15 mouse cellular contexts compared by ENCODE assay signal in genomic region chr9:63672797-63673493, GRCm38 (mm10).
DNase-seq lines count a peak whose midpoint lies in the region; ATAC-seq and TF ChIP-seq lines count a peak whose summit lies in the region.
"Had no signal": no experiment of that assay in that cellular context is flagged by ENCODE, and none has a peak within 500 bp of the region (broad histone marks: within the 10 kb centered on the region; RNA-seq: fewer than 3 reads in every experiment).

No protein-coding gene starts in this region.

- no peak overlapping the region for H3K9ac ChIP-seq in intestine, postnatal 0 days (ENCODE audit: low read depth, low read length)
- no peak overlapping the region for H3K9ac ChIP-seq in intestine, embryonic 15.5 days
- no peak overlapping the region for H3K9ac ChIP-seq in limb, embryonic 15.5 days
- no peak overlapping the region for H3K9ac ChIP-seq in hindbrain, embryonic 11.5 days (ENCODE audit: low read depth, low read length)

- WGBS in intestine, postnatal 0 days = 60% methylated on average over 8 of the region's 8 CpGs
- WGBS in intestine, embryonic 15.5 days = 55% methylated on average over 8 of the region's 8 CpGs
- WGBS in limb, embryonic 15.5 days = 31% methylated on average over 8 of the region's 8 CpGs
- 79% methylated on average over 8 of the region's 8 CpGs for WGBS in midbrain, embryonic 10.5 days
- WGBS in hindbrain, embryonic 11.5 days = 83% methylated on average over 8 of the region's 8 CpGs

- H3K27me3 ChIP-seq in intestine, postnatal 0 days (replicated peaks; ENCODE audit: control insufficient read depth, insufficient read depth, low read length) = no peaks in the 10 kb centered on the region
- no peaks in the 10 kb centered on the region for H3K27me3 ChIP-seq in intestine, embryonic 15.5 days (replicated peaks)
- no peaks in the 10 kb centered on the region for H3K27me3 ChIP-seq in limb, embryonic 15.5 days
- no peaks in the 10 kb centered on the region for H3K27me3 ChIP-seq in midbrain, embryonic 10.5 days (ENCODE audit: low read depth, poor library complexity, severe bottlenecking)
- no peaks in the 10 kb centered on the region for H3K27me3 ChIP-seq in hindbrain, embryonic 11.5 days (ENCODE audit: control insufficient read depth, insufficient read depth, low read length)
- H3K27me3 ChIP-seq: CH12.LX had no signal

- peak overlapping the region; percentile 37; the same call in 1 of the 2 replicates for H3K27ac ChIP-seq in intestine, postnatal 0 days (ENCODE audit: low read depth, low read length)
- H3K27ac ChIP-seq in intestine, embryonic 15.5 days = no peak overlapping the region
- H3K27ac ChIP-seq in limb, embryonic 15.5 days = peak overlapping the region; percentile 68
- no peak overlapping the region for H3K27ac ChIP-seq in midbrain, embryonic 10.5 days (replicated peaks)
- H3K27ac ChIP-seq in hindbrain, embryonic 11.5 days (ENCODE audit: low read depth, low read length) = no peak overlapping the region

- no peaks in the 10 kb centered on the region for H3K9me3 ChIP-seq in intestine, postnatal 0 days (ENCODE audit: control insufficient read depth)
- no peaks in the 10 kb centered on the region for H3K9me3 ChIP-seq in intestine, embryonic 15.5 days
- H3K9me3 ChIP-seq in limb, embryonic 15.5 days = no peaks in the 10 kb centered on the region
- H3K9me3 ChIP-seq in midbrain, embryonic 10.5 days (replicated peaks) = no peaks in the 10 kb centered on the region
- H3K9me3 ChIP-seq in hindbrain, embryonic 11.5 days (ENCODE audit: control insufficient read depth, low read length) = no peaks in the 10 kb centered on the region

- ATAC-seq in intestine, postnatal 0 days = no peak
- ATAC-seq in intestine, embryonic 15.5 days = no peak
- peak; percentile 54; the same call in 1 of the 2 replicates for ATAC-seq in granulocyte monocyte progenitor cell, adult 5-6 weeks (replicated peaks; ENCODE audit: poor library complexity, severe bottlenecking)
- ATAC-seq in limb, embryonic 15.5 days (ENCODE audit: insufficient number of reproducible peaks, low FRiP score, low TSS enrichment, low read depth) = peak; percentile 74; the same call in 1 of the 2 replicates
- no peak for ATAC-seq in hindbrain, embryonic 11.5 days (ENCODE audit: low FRiP score)
- ATAC-seq: activated CD4-positive, CD25-positive, alpha-beta regulatory T cell, adult 4 months; forebrain, embryonic 14.5 days; intestine, embryonic 16.5 days had no signal

- DNase-seq in brain, adult 2 months (ENCODE audit: low read depth, low spot score) = peak; percentile 83
- no peak for DNase-seq in midbrain, embryonic 10.5 days (ENCODE audit: low spot score)
- no peak for DNase-seq in cerebellum, postnatal 25 days
- no peak for DNase-seq in hindbrain, embryonic 11.5 days (ENCODE audit: low spot score)
- DNase-seq: cerebellum, adult 9-10 months; thymus, adult 2 months had no signal

- peaks cover 4% of the 10 kb centered on the region; the same call in 1 of the 2 replicates for H3K36me3 ChIP-seq in intestine, postnatal 0 days (ENCODE audit: control insufficient read depth, insufficient read depth)
- H3K36me3 ChIP-seq in intestine, embryonic 15.5 days = no peaks in the 10 kb centered on the region; the same call in 1 of the 2 replicates
- H3K36me3 ChIP-seq in limb, embryonic 15.5 days = 0 out of 2 replicates have a peak, but pooled peaks cover 6% of the 10 kb centered on the region
- peaks cover 35% of the 10 kb centered on the region for H3K36me3 ChIP-seq in midbrain, embryonic 10.5 days
- H3K36me3 ChIP-seq in hindbrain, embryonic 11.5 days (ENCODE audit: control insufficient read depth, insufficient read depth, low read length) = no peaks in the 10 kb centered on the region

- no peak overlapping the region for H3K4me2 ChIP-seq in intestine, postnatal 0 days (replicated peaks; ENCODE audit: low read depth)
- no peak overlapping the region for H3K4me2 ChIP-seq in intestine, embryonic 15.5 days (replicated peaks)
- H3K4me2 ChIP-seq in limb, embryonic 15.5 days = no peak overlapping the region
- no peak overlapping the region for H3K4me2 ChIP-seq in hindbrain, embryonic 11.5 days (replicated peaks; ENCODE audit: low read depth, low read length)
- H3K4me2 ChIP-seq: liver, embryonic 11.5 days had no signal

- no peak overlapping the region for H3K4me3 ChIP-seq in intestine, postnatal 0 days (ENCODE audit: low read depth, low read length)
- no peak overlapping the region for H3K4me3 ChIP-seq in intestine, embryonic 15.5 days (replicated peaks)
- H3K4me3 ChIP-seq in limb, embryonic 15.5 days = no peak overlapping the region
- no peak overlapping the region for H3K4me3 ChIP-seq in midbrain, embryonic 10.5 days
- H3K4me3 ChIP-seq in hindbrain, embryonic 11.5 days (ENCODE audit: low read depth, low read length) = no peak overlapping the region

- H3K4me1 ChIP-seq in intestine, postnatal 0 days (replicated peaks; ENCODE audit: control insufficient read depth, insufficient read depth, low read length) = peaks cover 10% of the 10 kb centered on the region
- peaks cover 36% of the 10 kb centered on the region for H3K4me1 ChIP-seq in intestine, embryonic 15.5 days (replicated peaks)
- peaks cover 44% of the 10 kb centered on the region for H3K4me1 ChIP-seq in limb, embryonic 15.5 days
- H3K4me1 ChIP-seq in midbrain, embryonic 10.5 days = peaks cover 36% of the 10 kb centered on the region
- no peaks in the 10 kb centered on the region for H3K4me1 ChIP-seq in hindbrain, embryonic 11.5 days (replicated peaks; ENCODE audit: control insufficient read depth, insufficient read depth, low read length)

- TF ChIP-seq CTCF in intestine, postnatal 0 days (IDR thresholded peaks at IDR 0.05; ENCODE audit: low read depth) = no peak

Comparison
In these comparisons a context has a peak if more than half of its experiments do, and no peak if none do; other contexts are left out.
1. H3K27ac ChIP-seq: peak in intestine, postnatal 0 days (single experiment) and limb, embryonic 15.5 days (single experiment); none in intestine, embryonic 15.5 days (single experiment), midbrain, embryonic 10.5 days (single experiment) and hindbrain, embryonic 11.5 days (single experiment).
2. ATAC-seq: peak in granulocyte monocyte progenitor cell, adult 5-6 weeks (single experiment) and limb, embryonic 15.5 days (single experiment); none in intestine, postnatal 0 days (single experiment), intestine, embryonic 15.5 days (single experiment) and hindbrain, embryonic 11.5 days (single experiment).